Mouse (Mus musculus) intestine, embryonic 14.5 days (tissue): Measurements from ENCODE around the gene Rdh16f1. TPM values are rescaled to one million over a fixed set of nuclear protein-coding genes. Genes with fewer than 3 reads are reported as not detected.
"Not testable (repeated sequence)": the region's sequence is repeated elsewhere in the genome, so short reads cannot be mapped to it uniquely, and the experiment has no call there.

Experiments used
- ATAC-seq: fragments of 200-750 bp; cut with Nextera tagmentation; replicated peaks from 2 replicates; pipeline ENCODE4 v1.8.0; 2017; ENCODE audit warnings: low read depth, moderate number of reproducible peaks, moderate TSS enrichment, moderate library complexity; ENCODE audit not compliant: low FRiP score, low TSS enrichment
- DNase-seq: peaks from one replicate; pipeline ENCODE4 v3.0.0-alpha.2; 2018; ENCODE audit warnings: low spot score
- H3K27ac ChIP-seq: fragments of 300-500 bp; sonication (generic); 2 replicates; pipeline ENCODE4 v1.5.1; 2014; ENCODE audit warnings: low read depth, mild to moderate bottlenecking, control low read depth
- H3K27me3 ChIP-seq: fragments of 300-500 bp; sonication (generic); replicated peaks from 2 replicates; pipeline ENCODE4 v1.6.1; 2014; ENCODE audit warnings: low read length, control low read depth; ENCODE audit not compliant: control insufficient read depth, insufficient read depth
- H3K36me3 ChIP-seq: fragments of 300-500 bp; sonication (generic); 2 replicates; pipeline ENCODE4 v1.6.1; 2014; ENCODE audit warnings: low read length, control low read depth; ENCODE audit not compliant: control insufficient read depth, insufficient read depth
- H3K4me1 ChIP-seq: fragments of 300-500 bp; sonication (generic); replicated peaks from 2 replicates; pipeline ENCODE4 v1.6.1; 2014; ENCODE audit warnings: low read length, control low read depth, mixed read lengths; ENCODE audit not compliant: control insufficient read depth, insufficient read depth
- H3K4me2 ChIP-seq: fragments of 300-500 bp; sonication (generic); 2 replicates; pipeline ENCODE4 v1.6.1; 2014; ENCODE audit warnings: low read length
- H3K4me3 ChIP-seq: fragments of 300-500 bp; sonication (generic); 2 replicates; pipeline ENCODE4 v1.5.1; 2014; ENCODE audit warnings: low read depth, low read length, control low read depth, mixed read lengths
- H3K9ac ChIP-seq: fragments of 300-500 bp; sonication (generic); 2 replicates; pipeline ENCODE4 v1.6.1; 2014; ENCODE audit warnings: mild to moderate bottlenecking, low read length
- H3K9me3 ChIP-seq: fragments of 300-500 bp; sonication (generic); 2 replicates; pipeline ENCODE4 v1.6.1; 2016; ENCODE audit warnings: low read length, control low read depth; ENCODE audit not compliant: control insufficient read depth
- WGBS: fragments of 180-500 bp; shearing (Covaris S2); extraction: QIAGEN DNeasy Blood & Tissue Kit; methylation state at CpG from one replicate; pipeline ENCODE4 v1.1.7; 2014; 5-methylcytosine and 5-hydroxymethylcytosine counted together
- polyA plus RNA-seq: library from polyadenylated mRNA; unstranded; fragments of >200 nt; fragmentation: Nextera tagmentation; extraction: Ambion mirVana; gene quantifications from 2 replicates; pipeline ENCODE4 v1.2.1, GENCODE M21; 2014

The Rdh16f1 gene
- polyA plus RNA-seq, 1 experiment from 2014 or later: not detected

- Histone ChIP-seq H3K9ac (no peak overlapping the region), H3K27ac (no peak overlapping the region), H3K36me3 (no peaks in the 10 kb centered on the region), H3K4me3 (no peak overlapping the region), H3K9me3 (no peaks in the 10 kb centered on the region), H3K27me3 (no peaks in the 10 kb centered on the region), H3K4me2 (no peak overlapping the region), H3K4me1 (no peaks in the 10 kb centered on the region)
- ATAC-seq (no peak), DNase-seq (no peak)
- WGBS: 62% methylated on average over 1 of the region's 1 CpGs
These were observed 39.7 kb downstream of the Rdh16f1 start for GRCm38 (mm10) chr10:127799295-127799694.

GRCm38 (mm10) chr10:127800891-127801290 is 41.3 kb downstream of the Rdh16f1 start, which contains the start of gene Rdh16:
Rdh16 (plus strand) TSS chr10:127801152.
- H3K27me3 ChIP-seq: no peaks in the 10 kb centered on the region
- H3K9me3 ChIP-seq: no peaks in the 10 kb centered on the region
- H3K4me2 ChIP-seq: no peak within 1 kb of the TSS
- H3K4me1 ChIP-seq: no peaks in the 10 kb centered on the region
- no peak within 1 kb of the TSS for H3K27ac ChIP-seq
- H3K9ac ChIP-seq: no peak within 1 kb of the TSS
- no peak within 1 kb of the TSS for H3K4me3 ChIP-seq
- no peak for DNase-seq
- ATAC-seq: no peak
- WGBS: 85% methylated on average over 6 of the region's 6 CpGs
- no peaks in the 10 kb centered on the region for H3K36me3 ChIP-seq

GRCm38 (mm10) chr10:127801612-127802011 is 42.0 kb downstream of the Rdh16f1 start:
- H3K9me3 ChIP-seq: no peaks in the 10 kb centered on the region
- H3K36me3 ChIP-seq: no peaks in the 10 kb centered on the region
- no peak overlapping the region for H3K27ac ChIP-seq
- no peak for ATAC-seq
- no peak overlapping the region for H3K4me3 ChIP-seq
- WGBS: 88% methylated on average over 2 of the region's 2 CpGs
- no peaks in the 10 kb centered on the region for H3K27me3 ChIP-seq
- H3K9ac ChIP-seq: no peak overlapping the region
- H3K4me2 ChIP-seq: no peak overlapping the region
- no peak for DNase-seq
- H3K4me1 ChIP-seq: no peaks in the 10 kb centered on the region

GRCm38 (mm10) chr10:127802236-127802635 is 42.6 kb downstream of the Rdh16f1 start:
- ATAC-seq (no peak), DNase-seq (no peak)
- no peaks in the 10 kb centered on the region for H3K9me3 ChIP-seq
- H3K27ac ChIP-seq: no peak overlapping the region
- 82% methylated on average over 5 of the region's 5 CpGs for WGBS
- H3K36me3 ChIP-seq: no peaks in the 10 kb centered on the region
- no peaks in the 10 kb centered on the region for H3K27me3 ChIP-seq
- H3K4me2 ChIP-seq: no peak overlapping the region
- H3K9ac ChIP-seq: no peak overlapping the region
- no peaks in the 10 kb centered on the region for H3K4me1 ChIP-seq
- H3K4me3 ChIP-seq: no peak overlapping the region

GRCm38 (mm10) chr10:127804416-127804815 is 44.8 kb downstream of the Rdh16f1 start:
- Histone ChIP-seq H3K9ac (no peak overlapping the region), H3K36me3 (no peaks in the 10 kb centered on the region), H3K4me3 (no peak overlapping the region), H3K4me2 (no peak overlapping the region), H3K9me3 (no peaks in the 10 kb centered on the region), H3K27me3 (no peaks in the 10 kb centered on the region), H3K4me1 (no peaks in the 10 kb centered on the region), H3K27ac (no peak overlapping the region)
- ATAC-seq (no peak), DNase-seq (no peak)
- WGBS: 65% methylated on average over 7 of the region's 7 CpGs

- no peak overlapping the region for H3K9ac ChIP-seq
- no peaks in the 10 kb centered on the region for H3K9me3 ChIP-seq
- no peaks in the 10 kb centered on the region for H3K36me3 ChIP-seq
- H3K27ac ChIP-seq: no peak overlapping the region
- H3K4me1 ChIP-seq: no peaks in the 10 kb centered on the region
- H3K27me3 ChIP-seq: no peaks in the 10 kb centered on the region
- H3K4me2 ChIP-seq: no peak overlapping the region
- no peak for ATAC-seq
- DNase-seq: no peak
- no peak overlapping the region for H3K4me3 ChIP-seq
These were observed 56.3 kb downstream of the Rdh16f1 start for GRCm38 (mm10) chr10:127815888-127816287.

GRCm38 (mm10) chr10:127817268-127817910 is 57.8 kb downstream of the Rdh16f1 start:
- not testable (repeated sequence) for H3K4me1 ChIP-seq, ATAC-seq, H3K9ac ChIP-seq

GRCm38 (mm10) chr10:127821806-127822205 is 62.2 kb downstream of the Rdh16f1 start:
- H3K27me3 ChIP-seq, H3K27ac ChIP-seq, H3K9me3 ChIP-seq, ATAC-seq, H3K4me1 ChIP-seq, H3K4me3 ChIP-seq, DNase-seq, H3K9ac ChIP-seq, H3K36me3 ChIP-seq, H3K4me2 ChIP-seq: not testable (repeated sequence)
- 85% methylated on average over 2 of the region's 2 CpGs for WGBS

More at GRCm38 (mm10) chr10:127817268-127817910, 57.8 kb downstream of the Rdh16f1 start:
- not testable (repeated sequence) for H3K27me3 ChIP-seq, H3K4me3 ChIP-seq, H3K27ac ChIP-seq, H3K9me3 ChIP-seq, DNase-seq, H3K4me2 ChIP-seq, H3K36me3 ChIP-seq
- WGBS: 68% methylated on average over 4 of the region's 4 CpGs

- ATAC-seq (no peak), DNase-seq (no peak)
- no peaks in the 10 kb centered on the region for H3K27me3 ChIP-seq
- WGBS: 84% methylated on average over 6 of the region's 6 CpGs
- H3K9me3 ChIP-seq: no peaks in the 10 kb centered on the region
- no peak overlapping the region for H3K27ac ChIP-seq
- H3K4me2 ChIP-seq: no peak overlapping the region
- no peaks in the 10 kb centered on the region for H3K4me1 ChIP-seq
- H3K9ac ChIP-seq: no peak overlapping the region
- no peaks in the 10 kb centered on the region for H3K36me3 ChIP-seq
- no peak overlapping the region for H3K4me3 ChIP-seq
These were observed 65.8 kb downstream of the Rdh16f1 start for GRCm38 (mm10) chr10:127825386-127825785.
